Mouse (Mus musculus): ENCODE measurements around the gene E130308A19Rik. TPM values are rescaled to one million over a fixed set of nuclear protein-coding genes. Genes with fewer than 3 reads are reported as not detected.

Gene E130308A19Rik
- polyA plus RNA-seq, 1 experiment from 2014 or later = 14.9 TPM

DNA sequence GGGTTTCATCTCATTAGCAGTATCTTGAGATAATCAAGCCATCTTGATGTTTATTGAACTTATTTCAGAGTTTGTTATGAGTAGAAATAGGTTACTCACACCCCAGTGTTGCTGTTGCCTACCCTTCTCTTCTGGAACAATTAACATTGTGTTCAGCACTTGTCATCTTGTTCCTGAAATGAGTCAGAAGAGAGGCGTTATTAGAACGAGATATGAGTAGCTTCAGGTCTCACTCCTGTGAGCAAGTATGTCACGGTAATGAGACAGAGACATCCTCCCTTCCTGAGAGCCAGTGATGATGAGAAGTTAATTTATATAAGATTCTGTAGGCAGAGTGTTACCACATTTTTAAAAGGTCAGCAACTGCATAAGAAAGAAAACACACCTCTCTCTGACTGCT, 56.5 kb downstream of the E130308A19Rik start:
- Histone ChIP-seq H3K9me3 (ENCODE audit: control insufficient read depth, low read length) (no peaks in the 10 kb centered on the region), H3K4me3 (ENCODE audit: low read depth, low read length) (no peak overlapping the region), H3K4me1 (ENCODE audit: control insufficient read depth, insufficient read depth, low read length) (no peaks in the 10 kb centered on the region), H3K9ac (ENCODE audit: low read depth, low read length) (no peak overlapping the region), H3K36me3 (ENCODE audit: control insufficient read depth, insufficient read depth, low read length) (no peaks in the 10 kb centered on the region), H3K27me3 (replicated peaks; ENCODE audit: control insufficient read depth, insufficient read depth, low read length) (no peaks in the 10 kb centered on the region), H3K27ac (replicated peaks; ENCODE audit: low read depth, low read length) (no peak overlapping the region), H3K4me2 (ENCODE audit: low read depth, low read length) (no peak overlapping the region)
- ATAC-seq (ENCODE audit: low read depth) (no peak), DNase-seq (ENCODE audit: low spot score) (no peak)
- 72% methylated on average over 3 of the region's 3 CpGs for WGBS

DNA sequence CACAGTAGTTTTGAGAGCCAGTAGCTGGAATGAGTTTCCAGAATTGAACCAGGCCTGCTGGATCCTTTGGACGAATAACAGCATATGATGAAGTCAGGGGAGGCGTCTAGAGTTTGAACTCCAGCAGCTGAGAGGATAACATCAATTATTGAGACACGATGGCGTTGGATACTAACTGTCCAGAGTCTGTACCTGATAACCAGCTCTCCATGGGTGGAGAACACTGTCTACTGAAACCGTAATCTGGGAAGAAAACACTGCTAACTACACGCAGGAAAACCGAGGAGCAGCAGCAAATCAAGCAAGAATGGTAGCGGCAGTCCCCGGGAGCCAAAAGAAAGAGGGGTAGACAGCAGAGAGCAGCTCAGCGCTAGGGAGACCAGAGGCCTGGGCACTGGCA, 56.9 kb downstream of the E130308A19Rik start:
- H3K27ac ChIP-seq (replicated peaks; ENCODE audit: low read depth, low read length) = no peak overlapping the region
- 77% methylated on average over 10 of the region's 10 CpGs for WGBS
- H3K4me2 ChIP-seq (ENCODE audit: low read depth, low read length) = no peak overlapping the region
- no peaks in the 10 kb centered on the region for H3K27me3 ChIP-seq (replicated peaks; ENCODE audit: control insufficient read depth, insufficient read depth, low read length)
- H3K4me3 ChIP-seq (ENCODE audit: low read depth, low read length) = no peak overlapping the region
- DNase-seq (ENCODE audit: low spot score) (no peak), ATAC-seq (ENCODE audit: low read depth) (no peak)
- no peaks in the 10 kb centered on the region for H3K4me1 ChIP-seq (ENCODE audit: control insufficient read depth, insufficient read depth, low read length)
- H3K36me3 ChIP-seq (ENCODE audit: control insufficient read depth, insufficient read depth, low read length) = no peaks in the 10 kb centered on the region
- no peak overlapping the region for H3K9ac ChIP-seq (ENCODE audit: low read depth, low read length)
- H3K9me3 ChIP-seq (ENCODE audit: control insufficient read depth, low read length) = no peaks in the 10 kb centered on the region

DNA sequence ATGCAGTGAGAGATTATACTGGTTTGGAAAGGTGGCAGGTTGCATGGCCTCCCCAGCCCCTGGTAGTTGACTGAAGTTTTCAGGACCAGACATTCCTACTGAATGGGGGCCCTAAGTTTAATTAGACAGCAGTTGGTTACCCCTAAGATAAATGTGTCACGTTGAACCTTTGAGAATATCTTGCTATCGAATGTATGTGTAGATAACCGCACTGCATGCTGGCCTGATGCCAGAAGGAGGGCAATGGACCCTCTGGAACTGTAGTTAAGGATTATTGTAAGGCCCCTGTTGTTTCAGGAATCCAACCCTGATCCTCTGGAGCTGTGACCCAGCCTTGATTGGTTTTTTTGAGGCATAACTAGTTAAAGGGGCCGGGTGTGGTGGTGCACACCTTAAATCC, 58.3 kb downstream of the E130308A19Rik start:
- H3K4me3 ChIP-seq (ENCODE audit: low read depth, low read length) = no peak overlapping the region
- WGBS = 79% methylated on average over 4 of the region's 4 CpGs
- H3K9ac ChIP-seq (ENCODE audit: low read depth, low read length) = no peak overlapping the region
- no peaks in the 10 kb centered on the region for H3K27me3 ChIP-seq (replicated peaks; ENCODE audit: control insufficient read depth, insufficient read depth, low read length)
- no peak for ATAC-seq (ENCODE audit: low read depth)
- H3K9me3 ChIP-seq (ENCODE audit: control insufficient read depth, low read length) = no peaks in the 10 kb centered on the region
- no peak for DNase-seq (ENCODE audit: low spot score)
- H3K36me3 ChIP-seq (ENCODE audit: control insufficient read depth, insufficient read depth, low read length) = no peaks in the 10 kb centered on the region
- H3K27ac ChIP-seq (replicated peaks; ENCODE audit: low read depth, low read length) = no peak overlapping the region
- H3K4me2 ChIP-seq (ENCODE audit: low read depth, low read length) = no peak overlapping the region
- no peaks in the 10 kb centered on the region for H3K4me1 ChIP-seq (ENCODE audit: control insufficient read depth, insufficient read depth, low read length)

DNA sequence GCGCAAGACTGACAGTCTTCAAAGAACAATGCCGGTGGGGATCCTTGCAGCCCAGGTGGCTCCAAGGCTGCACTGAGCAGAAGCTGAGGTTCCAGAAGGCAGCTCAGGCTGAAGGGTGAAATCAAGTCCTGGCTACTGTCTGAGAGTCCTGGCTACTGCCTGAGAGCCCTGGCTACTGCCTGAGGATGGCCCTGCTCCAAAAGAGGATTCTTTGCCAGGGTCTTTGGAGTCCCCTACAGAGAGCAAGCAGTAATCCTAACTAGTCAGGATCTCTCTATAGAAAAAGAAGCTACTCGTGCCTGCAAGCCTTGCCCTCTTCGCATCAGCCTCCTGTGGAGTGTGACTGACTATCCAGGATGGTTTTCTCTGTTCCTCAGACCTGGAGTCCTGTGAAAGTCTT, 60.7 kb downstream of the E130308A19Rik start:
- DNase-seq (ENCODE audit: low spot score) (no peak), ATAC-seq (ENCODE audit: low read depth) (no peak)
- H3K4me3 ChIP-seq (ENCODE audit: low read depth, low read length) = no peak overlapping the region
- no peaks in the 10 kb centered on the region for H3K27me3 ChIP-seq (replicated peaks; ENCODE audit: control insufficient read depth, insufficient read depth, low read length)
- 84% methylated on average over 4 of the region's 4 CpGs for WGBS
- no peak overlapping the region for H3K9ac ChIP-seq (ENCODE audit: low read depth, low read length)
- H3K27ac ChIP-seq (replicated peaks; ENCODE audit: low read depth, low read length) = no peak overlapping the region
- H3K4me1 ChIP-seq (ENCODE audit: control insufficient read depth, insufficient read depth, low read length) = no peaks in the 10 kb centered on the region
- H3K36me3 ChIP-seq (ENCODE audit: control insufficient read depth, insufficient read depth, low read length) = peaks cover 10% of the 10 kb centered on the region; the same call in 1 of the 2 replicates
- no peak overlapping the region for H3K4me2 ChIP-seq (ENCODE audit: low read depth, low read length)
- H3K9me3 ChIP-seq (ENCODE audit: control insufficient read depth, low read length) = no peaks in the 10 kb centered on the region

DNA sequence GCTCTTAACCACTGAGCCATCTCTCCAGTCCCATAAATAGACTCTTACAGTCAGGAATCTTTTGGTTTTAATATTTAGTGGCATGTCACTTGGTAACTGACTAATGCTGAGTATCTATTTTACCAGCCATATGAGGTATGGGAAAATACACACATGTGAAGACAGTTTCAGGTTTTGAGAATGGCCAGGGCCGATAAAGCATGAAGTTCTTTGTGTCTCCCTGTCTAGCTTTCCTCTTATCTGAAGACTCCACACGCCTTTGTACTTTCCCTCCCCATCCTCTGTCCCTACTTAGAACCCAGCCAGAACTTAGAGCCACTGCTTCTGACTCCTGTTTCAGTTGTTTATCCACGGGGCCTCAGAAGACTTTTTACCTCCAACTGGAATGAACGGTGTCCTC, 63.0 kb downstream of the E130308A19Rik start:
- no peaks in the 10 kb centered on the region for H3K27me3 ChIP-seq (replicated peaks; ENCODE audit: control insufficient read depth, insufficient read depth, low read length)
- DNase-seq (ENCODE audit: low spot score) (no peak), ATAC-seq (ENCODE audit: low read depth) (no peak)
- no peak overlapping the region for H3K4me2 ChIP-seq (ENCODE audit: low read depth, low read length)
- no peak overlapping the region for H3K9ac ChIP-seq (ENCODE audit: low read depth, low read length)
- no peaks in the 10 kb centered on the region for H3K4me1 ChIP-seq (ENCODE audit: control insufficient read depth, insufficient read depth, low read length)
- H3K9me3 ChIP-seq (ENCODE audit: control insufficient read depth, low read length) = no peaks in the 10 kb centered on the region
- H3K36me3 ChIP-seq (ENCODE audit: control insufficient read depth, insufficient read depth, low read length) = peaks cover 10% of the 10 kb centered on the region; the same call in 1 of the 2 replicates
- H3K4me3 ChIP-seq (ENCODE audit: low read depth, low read length) = no peak overlapping the region
- H3K27ac ChIP-seq (replicated peaks; ENCODE audit: low read depth, low read length) = no peak overlapping the region
- 91% methylated on average over 4 of the region's 4 CpGs for WGBS

DNA sequence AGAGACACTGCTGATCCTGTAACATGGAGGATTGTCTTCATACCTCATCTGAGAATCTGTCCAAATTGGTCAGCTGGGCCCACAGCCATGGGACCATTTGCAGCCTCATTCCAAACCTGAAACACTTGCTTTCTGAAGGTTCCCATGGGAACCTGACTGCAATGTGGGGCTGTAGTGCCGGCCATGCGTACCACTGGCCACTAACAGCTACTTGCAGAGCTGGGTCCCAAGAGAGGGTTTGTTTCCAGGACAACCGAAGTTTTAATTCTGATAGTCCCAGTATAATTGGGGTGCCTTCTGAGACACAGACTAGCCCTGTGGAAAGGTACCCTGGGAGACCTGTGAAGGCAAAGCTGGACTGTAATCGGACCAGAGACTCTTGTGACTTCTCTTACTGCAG, 64.1 kb downstream of the E130308A19Rik start:
- H3K4me2 ChIP-seq (ENCODE audit: low read depth, low read length) = no peak overlapping the region
- no peak overlapping the region for H3K4me3 ChIP-seq (ENCODE audit: low read depth, low read length)
- H3K27ac ChIP-seq (replicated peaks; ENCODE audit: low read depth, low read length) = no peak overlapping the region
- 84% methylated on average over 4 of the region's 4 CpGs for whole genome bisulfite sequencing
- H3K36me3 ChIP-seq (ENCODE audit: control insufficient read depth, insufficient read depth, low read length) = peaks cover 10% of the 10 kb centered on the region; the same call in 1 of the 2 replicates
- H3K27me3 ChIP-seq (replicated peaks; ENCODE audit: control insufficient read depth, insufficient read depth, low read length) = no peaks in the 10 kb centered on the region
- H3K9ac ChIP-seq (ENCODE audit: low read depth, low read length) = no peak overlapping the region
- no peaks in the 10 kb centered on the region for H3K9me3 ChIP-seq (ENCODE audit: control insufficient read depth, low read length)
- no peak for ATAC-seq (ENCODE audit: low read depth)
- H3K4me1 ChIP-seq (ENCODE audit: control insufficient read depth, insufficient read depth, low read length) = no peaks in the 10 kb centered on the region
- no peak for DNase-seq (ENCODE audit: low spot score)

DNA sequence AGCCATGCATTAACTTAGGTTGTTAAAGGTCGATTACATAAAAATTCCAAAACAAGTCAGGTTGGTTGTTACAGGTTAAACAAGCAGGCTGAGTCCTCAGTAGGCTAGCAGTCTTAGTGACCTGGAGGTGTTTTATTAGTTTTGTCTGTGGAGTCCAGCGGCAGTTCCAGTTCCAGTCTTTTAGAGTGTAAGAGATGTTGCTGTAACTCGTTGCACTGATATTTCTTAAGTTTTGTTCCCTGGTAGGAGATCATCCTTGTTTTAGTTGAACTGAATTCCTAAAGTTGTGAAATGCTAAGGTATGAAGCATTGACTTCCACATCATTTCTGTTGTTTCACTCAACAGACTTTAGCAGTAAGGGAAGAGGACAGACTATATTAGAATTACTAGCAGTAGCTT, 70.8 kb downstream of the E130308A19Rik start:
- no peaks in the 10 kb centered on the region for H3K27me3 ChIP-seq (replicated peaks; ENCODE audit: control insufficient read depth, insufficient read depth, low read length)
- H3K4me2 ChIP-seq (ENCODE audit: low read depth, low read length) = no peak overlapping the region
- 80% methylated on average over 3 of the region's 3 CpGs for WGBS
- H3K27ac ChIP-seq (replicated peaks; ENCODE audit: low read depth, low read length) = no peak overlapping the region
- H3K4me3 ChIP-seq (ENCODE audit: low read depth, low read length) = no peak overlapping the region
- DNase-seq (ENCODE audit: low spot score) (no peak), ATAC-seq (ENCODE audit: low read depth) (no peak)
- no peaks in the 10 kb centered on the region for H3K36me3 ChIP-seq (ENCODE audit: control insufficient read depth, insufficient read depth, low read length)
- H3K9me3 ChIP-seq (ENCODE audit: control insufficient read depth, low read length) = no peaks in the 10 kb centered on the region
- H3K4me1 ChIP-seq (ENCODE audit: control insufficient read depth, insufficient read depth, low read length) = no peaks in the 10 kb centered on the region
- H3K9ac ChIP-seq (ENCODE audit: low read depth, low read length) = no peak overlapping the region

DNA sequence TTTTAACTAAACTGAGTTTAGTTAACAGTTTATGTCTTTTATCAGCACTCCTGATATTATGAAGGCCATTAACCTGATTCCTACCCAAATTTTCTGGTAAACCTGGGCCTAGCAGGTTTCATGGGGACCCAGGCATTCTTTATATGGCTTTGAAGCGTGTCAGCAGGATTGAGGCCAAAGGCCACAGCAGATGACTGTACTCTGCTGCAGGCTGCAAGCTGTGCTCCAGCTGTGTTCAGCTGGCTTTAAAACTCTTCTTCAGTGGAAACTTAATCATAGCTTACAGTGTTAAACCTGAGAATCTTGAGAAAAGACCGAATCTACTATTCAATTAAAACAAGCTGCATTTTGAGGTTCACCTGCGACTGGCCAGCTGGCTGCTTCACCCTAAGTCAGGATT, 71.9 kb downstream of the E130308A19Rik start:
- ATAC-seq (ENCODE audit: low read depth) = no peak
- Histone ChIP-seq H3K27me3 (replicated peaks; ENCODE audit: control insufficient read depth, insufficient read depth, low read length) (no peaks in the 10 kb centered on the region), H3K9me3 (ENCODE audit: control insufficient read depth, low read length) (no peaks in the 10 kb centered on the region), H3K36me3 (ENCODE audit: control insufficient read depth, insufficient read depth, low read length) (no peaks in the 10 kb centered on the region), H3K4me1 (ENCODE audit: control insufficient read depth, insufficient read depth, low read length) (no peaks in the 10 kb centered on the region), H3K9ac (ENCODE audit: low read depth, low read length) (no peak overlapping the region), H3K4me3 (ENCODE audit: low read depth, low read length) (no peak overlapping the region), H3K27ac (replicated peaks; ENCODE audit: low read depth, low read length) (no peak overlapping the region), H3K4me2 (ENCODE audit: low read depth, low read length) (no peak overlapping the region)
- WGBS = 53% methylated on average over 3 of the region's 3 CpGs
- DNase-seq (ENCODE audit: low spot score) = no peak

DNA sequence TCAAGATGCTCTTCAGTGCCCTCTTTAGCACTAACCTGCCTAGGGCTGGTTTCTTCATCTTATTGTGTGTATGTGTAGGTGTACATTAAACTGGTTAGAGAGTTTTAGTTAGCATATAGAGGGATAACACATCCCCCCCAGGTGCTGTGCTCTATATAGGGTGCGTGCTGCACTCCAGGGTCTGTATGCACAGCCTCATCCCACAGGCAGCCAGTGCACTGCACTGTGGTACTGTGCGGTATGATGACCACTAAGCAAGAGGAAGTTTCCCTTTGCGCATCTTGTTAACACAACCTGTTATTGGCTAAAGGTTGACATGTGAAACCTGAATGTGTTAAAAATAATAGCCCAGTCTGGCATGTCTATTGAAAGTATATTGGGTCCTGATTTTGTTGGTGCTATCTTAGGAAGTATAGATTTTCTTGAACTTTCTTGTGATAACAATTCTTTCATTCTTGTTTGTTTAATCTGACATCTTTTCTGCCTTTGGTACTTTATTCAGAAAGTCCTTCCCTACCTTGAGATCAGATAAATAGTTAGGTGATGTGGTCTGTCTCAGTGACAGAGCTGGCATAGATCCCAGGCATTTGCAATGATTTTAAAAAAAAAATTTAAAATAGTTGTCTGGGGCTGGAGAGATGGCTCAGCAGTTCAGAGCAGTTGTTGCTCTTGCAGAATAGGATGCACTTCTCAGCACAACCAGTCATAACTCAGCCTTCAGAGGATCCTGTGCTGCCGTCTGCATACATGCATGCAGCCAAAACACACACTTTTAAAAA, 73.2 kb downstream of the E130308A19Rik start:
- no peaks in the 10 kb centered on the region for H3K36me3 ChIP-seq (ENCODE audit: control insufficient read depth, insufficient read depth, low read length)
- no peaks in the 10 kb centered on the region for H3K4me1 ChIP-seq (ENCODE audit: control insufficient read depth, insufficient read depth, low read length)
- no peak for DNase-seq (ENCODE audit: low spot score)
- H3K4me2 ChIP-seq (ENCODE audit: low read depth, low read length) = no peak overlapping the region
- H3K27me3 ChIP-seq (replicated peaks; ENCODE audit: control insufficient read depth, insufficient read depth, low read length) = no peaks in the 10 kb centered on the region
- H3K9me3 ChIP-seq (ENCODE audit: control insufficient read depth, low read length) = no peaks in the 10 kb centered on the region
- 85% methylated on average over 4 of the region's 4 CpGs for WGBS
- no peak overlapping the region for H3K4me3 ChIP-seq (ENCODE audit: low read depth, low read length)
- H3K9ac ChIP-seq (ENCODE audit: low read depth, low read length) = no peak overlapping the region
- ATAC-seq (ENCODE audit: low read depth) = no peak
- no peak overlapping the region for H3K27ac ChIP-seq (replicated peaks; ENCODE audit: low read depth, low read length)

All from embryonic facial prominence, embryonic 14.5 days (tissue).